Mouse (Mus musculus) erythroblast, embryonic 14.5 days (primary cell): ENCODE measurements around the gene Gtf2i.

Experiments used
- GATA1 ChIP-seq: IDR thresholded peaks from 2 replicates; pipeline ENCODE4 v1.6.1; 2012; ENCODE audit warnings: low read length, inconsistent platforms, mixed read lengths
- TAL1 ChIP-seq: IDR thresholded peaks from 3 replicates; pipeline ENCODE4 v1.6.1; 2012; ENCODE audit warnings: low read length, inconsistent platforms, mixed read lengths

- TF ChIP-seq TAL1 (no peak), GATA1 (no peak)
Measured at GRCm38 (mm10) chr5:134232111-134232510, 82.4 kb downstream of the Gtf2i start.
